Mouse (Mus musculus): ENCODE measurements around the gene Smc3.

GRCm38 (mm10) chr19:53596723-53597474, 3.3 kb upstream of the Smc3 start:
- no peak for TF ChIP-seq POLR2A (IDR thresholded peaks at IDR 0.05; ENCODE audit: borderline replicate concordance, extremely low read depth, insufficient read depth, insufficient read length, poor library complexity, severe bottlenecking)
- no peak for TF ChIP-seq CTCF (IDR thresholded peaks at IDR 0.05; ENCODE audit: borderline replicate concordance, extremely low read depth, insufficient read depth, insufficient read length)
